Mouse (Mus musculus) layer of hippocampus, adult 8-10 months (tissue): ENCODE results near the gene Plscr4. TPM values are rescaled to one million over a fixed set of nuclear protein-coding genes. Genes with fewer than 3 reads are reported as not detected.
A peak's percentile ranks its signal among the peaks of the same experiment; 100 is the strongest.

Source experiments
- DNase-seq, 2 experiments: peaks; one replicate each; pipeline ENCODE4 v3.0.0; 2022; ENCODE audit warnings: low spot score in 2 of 2
- total RNA-seq, 4 experiments: library from RNA; stranded (reverse); gene quantifications; 2 replicates each; pipeline ENCODE4 v1.2.4; 2022

The Plscr4 gene
- 1 to 10 TPM; 3.3 to 4.8 (median 4.2) TPM for total RNA-seq

GRCm38 (mm10) chr9:92457261-92458058, at the start of gene Plscr4:
Gene Plscr4, plus strand, starts transcription at chr9:92457373.
- DNase-seq: peak in 1 of 2 experiments; percentile 13

- no peak for DNase-seq
These were observed 46.9 kb upstream of the Plscr4 start for GRCm38 (mm10) chr9:92410225-92410624.

- DNase-seq: peak in 1 of 2 experiments; percentile 3
These were observed 45.1 kb upstream of the Plscr4 start for GRCm38 (mm10) chr9:92412045-92412444.

GRCm38 (mm10) chr9:92413684-92414083, 43.5 kb upstream of the Plscr4 start:
- DNase-seq: no peak

- DNase-seq: no peak
These were observed 19.4 kb upstream of the Plscr4 start for GRCm38 (mm10) chr9:92437781-92438180.

GRCm38 (mm10) chr9:92441468-92441867, 15.7 kb upstream of the Plscr4 start:
- DNase-seq: no peak

- DNase-seq: no peak
These were observed 12.6 kb upstream of the Plscr4 start for GRCm38 (mm10) chr9:92444536-92444935.

GRCm38 (mm10) chr9:92456605-92457004, 568 bp upstream of the Plscr4 start:
- no peak for DNase-seq

- DNase-seq: no peak
These were observed 858 bp downstream of the Plscr4 start for GRCm38 (mm10) chr9:92458059-92458402.

- no peak for DNase-seq
These were observed 1.2 kb downstream of the Plscr4 start for GRCm38 (mm10) chr9:92458418-92458817.

GRCm38 (mm10) chr9:92467724-92468123, 10.6 kb downstream of the Plscr4 start:
- DNase-seq: no peak

- no peak for DNase-seq
These were observed 15.2 kb downstream of the Plscr4 start for GRCm38 (mm10) chr9:92472256-92472855.

GRCm38 (mm10) chr9:92473178-92473577, 16.0 kb downstream of the Plscr4 start:
- DNase-seq: no peak

- DNase-seq: no peak
These were observed 17.1 kb downstream of the Plscr4 start for GRCm38 (mm10) chr9:92474244-92474643.

- DNase-seq: no peak
These were observed 24.5 kb downstream of the Plscr4 start for GRCm38 (mm10) chr9:92481663-92482062.

- DNase-seq: no peak
These were observed 25.4 kb downstream of the Plscr4 start for GRCm38 (mm10) chr9:92482551-92482950.

GRCm38 (mm10) chr9:92484710-92485267, 27.6 kb downstream of the Plscr4 start:
- no peak for DNase-seq

- no peak for DNase-seq
These were observed 32.7 kb downstream of the Plscr4 start for GRCm38 (mm10) chr9:92489857-92490256.

- no peak for DNase-seq
These were observed 33.1 kb downstream of the Plscr4 start for GRCm38 (mm10) chr9:92490319-92490718.

- DNase-seq: no peak
These were observed 34.1 kb downstream of the Plscr4 start for GRCm38 (mm10) chr9:92491274-92491673.

GRCm38 (mm10) chr9:92499710-92500410, 42.7 kb downstream of the Plscr4 start:
- DNase-seq: peak; percentile 38 to 88

GRCm38 (mm10) chr9:92504256-92504655, 47.1 kb downstream of the Plscr4 start:
- DNase-seq: no peak
